Mouse (Mus musculus): ENCODE results near the gene Prcd. TPM values are rescaled to one million over a fixed set of nuclear protein-coding genes. Genes with fewer than 3 reads are reported as not detected.
A peak's percentile ranks its signal among the peaks of the same experiment; 100 is the strongest.

The Prcd gene
- total and polyA plus RNA-seq, 3 experiments = not detected

DNA sequence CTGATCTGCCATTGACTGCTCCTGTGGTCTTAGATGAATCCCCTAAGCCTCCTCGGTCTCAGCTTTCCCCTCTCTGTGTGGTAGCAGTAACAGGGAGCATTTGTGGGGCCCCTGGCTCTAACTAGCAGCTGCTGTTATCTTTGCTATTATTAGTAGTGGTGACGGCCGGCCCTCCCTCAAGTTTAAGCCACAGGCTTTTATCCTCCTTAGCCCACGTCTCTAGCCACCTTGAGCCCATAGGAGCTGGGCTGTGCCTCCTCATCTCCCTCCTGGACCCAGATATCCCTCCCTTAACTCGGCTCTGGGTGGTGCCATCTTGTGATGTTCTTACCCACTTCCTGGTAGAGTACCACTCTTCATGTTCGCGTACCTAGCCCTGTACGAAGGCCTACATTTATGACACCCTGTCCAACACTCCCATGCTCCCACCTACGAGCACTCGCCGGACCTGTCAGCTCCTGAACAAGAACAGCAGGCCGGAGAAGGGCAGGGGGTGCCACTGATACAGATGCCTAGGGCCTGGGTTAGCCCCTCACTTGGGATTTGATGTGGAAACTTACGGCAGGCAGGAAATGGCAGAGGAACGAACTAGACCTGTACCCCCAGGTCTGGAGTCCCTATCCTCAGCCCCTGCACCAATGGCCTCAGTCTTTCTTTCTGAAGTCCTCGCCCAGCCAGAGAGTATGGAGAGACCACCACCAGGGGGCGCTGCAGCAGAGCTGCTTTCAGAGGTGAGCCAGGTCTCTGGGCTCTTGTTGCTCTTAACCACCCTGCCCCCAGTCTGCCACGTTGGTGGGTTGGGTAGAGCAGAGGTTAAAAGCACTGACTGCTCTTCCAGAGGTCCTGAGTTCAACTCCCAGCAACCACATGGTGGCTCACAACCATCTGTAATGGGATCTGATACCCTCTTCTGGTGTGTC lies 28.0 kb upstream of the Prcd start:
- Histone ChIP-seq H3K36me3 (replicated peaks in 1 of 2; ENCODE audit: control insufficient read depth in 1 of 2, insufficient read depth in 1 of 2, low read length in 1 of 2) (no peaks in the 10 kb centered on the region), H3K4me1 (ENCODE audit: control insufficient read depth in 1 of 2, insufficient read depth in 2 of 2) (peaks cover 40 to 74% of the 10 kb centered on the region in 2 experiments), H3K27me3 (replicated peaks) (no peaks in the 10 kb centered on the region), H3K79me2 (replicated peaks; ENCODE audit: control insufficient read depth, extremely low read depth, insufficient read depth, poor library complexity, severe bottlenecking) (no peaks in the 10 kb centered on the region), H3K27ac (ENCODE audit: insufficient read depth, low read depth) (peak overlapping the region; percentile 92), H3K4me3 (replicated peaks in 1 of 3; ENCODE audit: low read depth in 2 of 3, low read length in 2 of 3, poor library complexity in 1 of 3) (no peak overlapping the region), H3K9me3 (replicated peaks; ENCODE audit: low read length) (no peaks in the 10 kb centered on the region), H3K4me2 (ENCODE audit: insufficient read depth, low read depth, poor library complexity, severe bottlenecking) (no peak overlapping the region), H3K9ac (ENCODE audit: insufficient read depth, low read depth) (no peak overlapping the region)
- in situ Hi-C loops (cut with MboI; ENCODE audit: low pct_ligation_motif_present, low pct_unique_long_range_greater_than_20kb, low sequenced_read_pairs) = no loop called here
- peak; percentile 96 for DNase-seq (ENCODE audit: extremely low read depth)
- dilution Hi-C loops (cut with MboI; ENCODE audit: extremely low pct_ligation_motif_present, extremely low pct_unique_long_range_greater_than_20kb, low sequenced_read_pairs) = no loop called here
- TF ChIP-seq MYC (IDR thresholded peaks at IDR 0.05; ENCODE audit: low read depth, low read length) (peak; percentile 60; the same call in 1 of the 2 replicates), MAX (IDR thresholded peaks at IDR 0.05; ENCODE audit: low read length) (peak; percentile 58; the same call in 1 of the 2 replicates), KAT2A (IDR thresholded peaks at IDR 0.05; ENCODE audit: insufficient replicate concordance, low read length) (no peak), JUND (conservative IDR thresholded peaks at IDR 0.05; ENCODE audit: low read depth, low read length) (no peak), MAZ (IDR thresholded peaks at IDR 0.05; ENCODE audit: low read depth, low read length) (0 out of 2 replicates have a peak, but pooled peaks have one; percentile 38), ELF1 (IDR thresholded peaks at IDR 0.05; ENCODE audit: low read depth, low read length) (peak; percentile 65), BHLHE40 (IDR thresholded peaks at IDR 0.05; ENCODE audit: low read depth, low read length) (no peak), IRF4 (IDR thresholded peaks at IDR 0.05; ENCODE audit: low read depth, low read length) (peak; percentile 41; the same call in 1 of the 2 replicates), CTCF (conservative IDR thresholded peaks at IDR 0.05 in 1 of 2, IDR thresholded peaks at IDR 0.05 in 1 of 2; ENCODE audit: low read depth in 2 of 2, low read length in 2 of 2) (peak; percentile 91 to 95), ZKSCAN1 (IDR thresholded peaks at IDR 0.05; ENCODE audit: borderline replicate concordance, low read depth, low read length) (no peak), NRF1 (IDR thresholded peaks at IDR 0.05; ENCODE audit: low read depth, low read length) (0 out of 2 replicates have a peak, but pooled peaks have one; percentile 4), UBTF (IDR thresholded peaks at IDR 0.05; ENCODE audit: low read depth, low read length) (no peak), EP300 (IDR thresholded peaks at IDR 0.05; ENCODE audit: low read length) (no peak), E2F4 (IDR thresholded peaks at IDR 0.05; ENCODE audit: insufficient replicate concordance, low read depth, low read length) (no peak), CHD2 (IDR thresholded peaks at IDR 0.05; ENCODE audit: low read length) (peak; percentile 75), SMC3 (IDR thresholded peaks at IDR 0.05; ENCODE audit: low read depth, low read length) (peak; percentile 60), JUN (IDR thresholded peaks at IDR 0.05; ENCODE audit: insufficient read depth, low read depth, low read length) (no peak), MEF2A (IDR thresholded peaks at IDR 0.05; ENCODE audit: borderline replicate concordance, low read depth, low read length) (peak; percentile 33; the same call in 1 of the 2 replicates), USF2 (conservative IDR thresholded peaks at IDR 0.05; ENCODE audit: low read depth, low read length) (no peak), RAD21 (IDR thresholded peaks at IDR 0.05; ENCODE audit: low read depth, low read length) (peak; percentile 34), TBP (conservative IDR thresholded peaks at IDR 0.05; ENCODE audit: low read depth, low read length) (peak; percentile 97), HCFC1 (IDR thresholded peaks at IDR 0.05; ENCODE audit: low read depth, low read length) (peak; percentile 13; the same call in 1 of the 2 replicates), USF1 (IDR thresholded peaks at IDR 0.05; ENCODE audit: low read depth, low read length) (no peak)
